Mouse (Mus musculus) brain, embryonic 18.5 days (tissue): ENCODE data around the gene Tagln2.
A peak's percentile ranks its signal among the peaks of the same experiment; 100 is the strongest.

ENCODE experiments used
- DNase-seq: peaks from one replicate; pipeline ENCODE4 v3.0.0-alpha.2; 2012; ENCODE audit warnings: low read depth, low spot score

Tagln2 gene

GRCm38 (mm10) chr1:172503111-172503997, 3.5 kb downstream of the Tagln2 start:
- no peak for DNase-seq

- DNase-seq: no peak
These were observed 4.9 kb downstream of the Tagln2 start for GRCm38 (mm10) chr1:172504756-172505155.

GRCm38 (mm10) chr1:172507001-172507400, 7.2 kb downstream of the Tagln2 start:
- no peak for DNase-seq

- no peak for DNase-seq
These were observed 7.9 kb downstream of the Tagln2 start for GRCm38 (mm10) chr1:172507701-172508100.

GRCm38 (mm10) chr1:172508172-172508571, 8.3 kb downstream of the Tagln2 start:
- DNase-seq: no peak

GRCm38 (mm10) chr1:172509235-172509634, 9.4 kb downstream of the Tagln2 start:
- no peak for DNase-seq

GRCm38 (mm10) chr1:172509983-172510382, 10.1 kb downstream of the Tagln2 start:
- no peak for DNase-seq

GRCm38 (mm10) chr1:172510421-172510972, 10.7 kb downstream of the Tagln2 start:
- no peak for DNase-seq

GRCm38 (mm10) chr1:172512962-172513361, 13.1 kb downstream of the Tagln2 start:
- no peak for DNase-seq

GRCm38 (mm10) chr1:172513525-172514212, 13.8 kb downstream of the Tagln2 start:
- DNase-seq: no peak

GRCm38 (mm10) chr1:172514213-172514529, 14.3 kb downstream of the Tagln2 start:
- no peak for DNase-seq

- no peak for DNase-seq
These were observed 14.9 kb downstream of the Tagln2 start for GRCm38 (mm10) chr1:172514551-172515268.

GRCm38 (mm10) chr1:172515396-172515795, 15.5 kb downstream of the Tagln2 start:
- no peak for DNase-seq

- DNase-seq: no peak
These were observed 18.2 kb downstream of the Tagln2 start for GRCm38 (mm10) chr1:172518013-172518412.

- no peak for DNase-seq
These were observed 19.8 kb downstream of the Tagln2 start for GRCm38 (mm10) chr1:172519644-172520043.

- DNase-seq: peak; percentile 80
These were observed 21.0 kb downstream of the Tagln2 start, which contains the start of gene Cfap45 for GRCm38 (mm10) chr1:172520576-172521440. Gene Cfap45, plus strand, starts transcription at chr1:172520801.

GRCm38 (mm10) chr1:172522524-172522923, 22.7 kb downstream of the Tagln2 start:
- DNase-seq: no peak

- DNase-seq: no peak
These were observed 23.9 kb downstream of the Tagln2 start for GRCm38 (mm10) chr1:172523699-172524101.

GRCm38 (mm10) chr1:172525027-172525764, 25.3 kb downstream of the Tagln2 start:
- DNase-seq: no peak

GRCm38 (mm10) chr1:172525971-172526370, 26.1 kb downstream of the Tagln2 start:
- DNase-seq: no peak
